Mouse (Mus musculus) bone marrow macrophage, adult 2 months (primary cell): ENCODE results near the gene Fcrl6. TPM values are rescaled to one million over a fixed set of nuclear protein-coding genes. Genes with fewer than 3 reads are reported as not detected.
A peak's percentile ranks its signal among the peaks of the same experiment; 100 is the strongest.

Experiments
- H3K27ac ChIP-seq: 2 replicates; pipeline ENCODE4 v1.5.1; 2012; ENCODE audit warnings: low read depth, low read length; ENCODE audit not compliant: insufficient read depth
- H3K4me1 ChIP-seq: 2 replicates; pipeline ENCODE4 v1.6.1; 2012; ENCODE audit warnings: low read length; ENCODE audit not compliant: control insufficient read depth, insufficient read depth
- H3K4me3 ChIP-seq: 2 replicates; pipeline ENCODE4 v1.5.1; 2012; ENCODE audit warnings: mild to moderate bottlenecking, low read length, moderate library complexity; ENCODE audit not compliant: insufficient read depth
- CTCF ChIP-seq: IDR thresholded peaks from 2 replicates; pipeline ENCODE4 v1.5.1; 2012; ENCODE audit warnings: low read depth, mild to moderate bottlenecking, low read length, moderate library complexity
- POLR2A ChIP-seq: IDR thresholded peaks from 2 replicates; pipeline ENCODE4 v1.6.1; 2012; ENCODE audit warnings: mild to moderate bottlenecking, low read depth, low read length, borderline replicate concordance
- polyA plus RNA-seq: library from polyadenylated mRNA; stranded (reverse); fragments of >200 nt; gene quantifications from 2 replicates; pipeline ENCODE4 v1.2.4, GENCODE M21; 2012; ENCODE audit not compliant: missing spikeins, insufficient read depth, insufficient read length

Gene Fcrl6
- not detected in 2 replicates for polyA plus RNA-seq

- no peaks in the 10 kb centered on the region for H3K4me1 ChIP-seq
- TF ChIP-seq CTCF (no peak), POLR2A (no peak)
- H3K27ac ChIP-seq, result no peak within 1 kb of the TSS
- H3K4me3 ChIP-seq, result no peak within 1 kb of the TSS
Observed at GRCm38 (mm10) chr1:172602326-172602725, at the start of gene Fcrl6. Fcrl6 (minus strand) TSS chr1:172602551.

- no peak overlapping the region for H3K4me3 ChIP-seq
- TF ChIP-seq CTCF, result no peak
- peaks cover 9% of the 10 kb centered on the region for H3K4me1 ChIP-seq
- no peak overlapping the region for H3K27ac ChIP-seq
Observed at GRCm38 (mm10) chr1:172651288-172651987, 49.1 kb upstream of the Fcrl6 start.

GRCm38 (mm10) chr1:172650519-172651287, 48.4 kb upstream of the Fcrl6 start:
- TF ChIP-seq POLR2A (no peak), CTCF (peak; percentile 46)
- no peak overlapping the region for H3K4me3 ChIP-seq
- H3K27ac ChIP-seq, result no peak overlapping the region
- H3K4me1 ChIP-seq, result peaks cover 9% of the 10 kb centered on the region

DNA sequence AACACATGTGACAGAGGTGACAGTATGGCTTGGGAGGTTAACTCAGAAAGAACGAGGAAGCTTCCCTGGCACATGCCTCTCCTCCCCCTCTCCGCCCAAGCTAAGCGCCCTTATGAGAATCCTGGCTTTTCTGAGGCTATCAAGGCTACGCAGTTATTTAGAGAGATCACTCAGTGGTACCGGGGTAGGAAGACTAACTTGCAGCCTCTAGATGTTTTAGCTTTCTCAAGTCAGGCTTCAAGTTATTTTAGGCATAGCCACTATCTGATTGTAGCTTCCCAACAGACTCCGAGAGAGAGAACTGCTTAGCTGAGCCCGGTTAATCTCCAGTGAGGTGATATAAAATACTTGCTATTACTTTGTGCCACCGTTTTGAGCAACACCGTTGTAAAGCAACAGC, 47.0 kb upstream of the Fcrl6 start:
- Histone ChIP-seq H3K4me3 (no peak overlapping the region), H3K4me1 (peaks cover 7% of the 10 kb centered on the region), H3K27ac (no peak overlapping the region)
- TF ChIP-seq CTCF (no peak), POLR2A (no peak)

DNA sequence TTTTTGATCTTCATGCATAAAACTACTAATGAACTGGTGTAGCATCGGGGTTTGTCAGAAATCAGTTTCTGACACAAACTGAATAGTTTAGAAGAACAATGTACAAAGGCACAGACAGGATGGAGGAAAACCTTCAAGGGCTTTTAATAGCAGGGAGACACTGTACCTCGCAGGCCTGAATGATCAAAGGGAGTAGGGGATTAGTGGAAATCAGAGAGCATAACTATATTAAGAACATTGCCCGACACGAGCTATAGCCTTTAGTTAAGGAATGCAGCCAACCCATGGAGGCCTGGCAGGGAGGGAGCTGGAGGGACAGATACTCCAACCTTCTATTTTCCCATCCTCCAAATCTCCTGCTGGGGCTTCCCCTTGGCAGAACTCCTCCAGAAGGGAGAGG, 44.9 kb upstream of the Fcrl6 start:
- no peak overlapping the region for H3K4me3 ChIP-seq
- peaks cover 18% of the 10 kb centered on the region for H3K4me1 ChIP-seq
- no peak for TF ChIP-seq POLR2A
- no peak for TF ChIP-seq CTCF
- no peak overlapping the region for H3K27ac ChIP-seq

GRCm38 (mm10) chr1:172638781-172639180, 36.4 kb upstream of the Fcrl6 start:
- Histone ChIP-seq H3K4me3 (no peak overlapping the region), H3K4me1 (peaks cover 21% of the 10 kb centered on the region), H3K27ac (no peak overlapping the region)
- TF ChIP-seq POLR2A (no peak), CTCF (no peak)

- TF ChIP-seq POLR2A, result no peak
- no peak for TF ChIP-seq CTCF
- no peak overlapping the region for H3K27ac ChIP-seq
- peaks cover 15% of the 10 kb centered on the region for H3K4me1 ChIP-seq
- no peak overlapping the region for H3K4me3 ChIP-seq
Observed at GRCm38 (mm10) chr1:172637801-172638200, 35.5 kb upstream of the Fcrl6 start.

DNA sequence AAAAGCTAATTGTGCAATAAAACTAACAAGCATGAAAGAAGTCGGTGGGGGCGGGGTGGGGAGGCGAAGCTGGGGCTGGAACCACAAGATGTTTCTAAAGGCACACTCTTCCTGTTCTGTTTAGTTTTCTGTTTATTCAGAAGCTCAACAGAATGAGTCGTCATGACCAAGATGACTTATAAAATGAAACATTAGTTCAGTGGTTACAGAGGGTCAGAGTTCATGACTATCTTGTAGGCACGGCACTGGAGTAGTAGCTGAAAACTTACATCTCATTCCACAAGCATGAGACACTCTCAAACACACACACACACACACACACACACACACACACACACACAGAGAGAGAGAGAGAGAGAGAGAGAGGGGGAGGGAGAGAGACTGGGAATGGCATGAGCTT, 33.9 kb upstream of the Fcrl6 start:
- H3K27ac ChIP-seq, result no peak overlapping the region
- H3K4me3 ChIP-seq, result no peak overlapping the region
- H3K4me1 ChIP-seq, result peaks cover 19% of the 10 kb centered on the region
- no peak for TF ChIP-seq CTCF
- no peak for TF ChIP-seq POLR2A

- Histone ChIP-seq H3K27ac (no peak overlapping the region), H3K4me1 (peaks cover 19% of the 10 kb centered on the region), H3K4me3 (no peak overlapping the region)
- TF ChIP-seq POLR2A, result no peak
- no peak for TF ChIP-seq CTCF
Observed at GRCm38 (mm10) chr1:172635258-172635657, 32.9 kb upstream of the Fcrl6 start.

DNA sequence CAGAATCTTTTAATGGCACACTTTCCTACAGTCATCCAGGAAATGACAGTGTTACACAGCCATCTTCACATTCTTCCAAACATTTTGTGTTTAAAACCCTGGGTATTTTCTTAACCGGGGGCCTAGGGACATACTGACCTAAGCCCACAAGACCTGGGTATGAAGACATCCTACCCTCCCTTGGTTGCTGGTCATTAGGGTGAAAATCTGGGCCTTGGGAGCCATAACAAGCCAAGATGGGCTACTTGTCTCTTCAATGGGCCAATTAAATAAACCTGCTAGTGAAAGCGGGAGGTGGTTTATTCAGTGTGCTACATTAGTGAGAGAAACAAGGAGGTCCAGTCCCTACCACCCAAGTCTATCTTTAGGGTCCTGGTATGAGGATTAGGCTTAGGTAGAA, 31.8 kb upstream of the Fcrl6 start:
- Histone ChIP-seq H3K27ac (no peak overlapping the region), H3K4me1 (peaks cover 15% of the 10 kb centered on the region), H3K4me3 (no peak overlapping the region)
- TF ChIP-seq POLR2A (no peak), CTCF (no peak)
